Mouse (Mus musculus) gastrocnemius, adult 8-10 months (tissue): ENCODE data around the gene Hnrnpl. TPM values are rescaled to one million over a fixed set of nuclear protein-coding genes. Genes with fewer than 3 reads are reported as not detected.

Experiments
- DNase-seq, 2 experiments: peaks; one replicate each; pipeline ENCODE4 v3.0.0; 2022; ENCODE audit warnings: low spot score in 2 of 2
- total RNA-seq, 4 experiments: library from RNA; stranded (reverse); gene quantifications; 2 replicates each; pipeline ENCODE4 v1.2.4; 2022

The Hnrnpl gene
- total RNA-seq, 4 experiments from 2014 or later: 105 to 116 (median 109) TPM

- no peak for DNase-seq
Observed at GRCm38 (mm10) chr7:28829821-28830220, 21.5 kb downstream of the Hnrnpl start.

GRCm38 (mm10) chr7:28830981-28831380, 22.6 kb downstream of the Hnrnpl start:
- no peak for DNase-seq

DNA sequence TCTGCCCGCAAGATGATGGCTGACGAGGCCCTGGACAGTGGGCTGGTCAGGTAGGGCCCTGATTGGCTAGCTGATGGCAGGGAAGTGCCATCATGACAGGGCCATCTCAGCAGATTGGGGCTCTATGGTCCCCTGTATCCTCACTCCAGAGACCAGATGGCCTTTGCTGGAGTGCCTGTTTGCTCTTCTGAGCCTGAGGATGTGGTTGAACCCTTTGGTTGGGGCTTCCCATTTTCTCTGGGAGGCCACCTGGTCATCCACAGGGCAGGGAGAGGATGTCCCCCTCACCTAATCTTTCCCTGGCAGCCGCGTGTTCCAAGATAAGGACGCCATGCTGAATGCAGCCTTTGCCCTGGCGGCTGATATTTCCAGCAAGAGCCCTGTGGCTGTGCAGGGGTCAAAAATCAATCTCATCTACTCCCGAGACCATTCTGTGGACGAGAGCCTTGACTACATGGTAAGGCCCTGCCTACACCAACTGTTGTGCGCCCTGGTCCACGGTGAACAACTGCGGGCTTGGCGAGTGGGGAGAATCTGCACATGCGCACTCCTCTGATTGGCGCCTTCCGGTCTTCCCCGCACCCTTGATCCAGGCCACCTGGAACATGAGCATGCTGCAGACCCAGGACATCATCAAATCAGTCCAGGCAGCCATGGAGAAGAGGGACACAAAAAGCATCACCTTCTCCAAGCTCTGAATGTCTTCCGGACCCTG, 23.2 kb downstream of the Hnrnpl start:
- no peak for DNase-seq

GRCm38 (mm10) chr7:28832137-28832536, 23.8 kb downstream of the Hnrnpl start:
- DNase-seq: no peak

DNA sequence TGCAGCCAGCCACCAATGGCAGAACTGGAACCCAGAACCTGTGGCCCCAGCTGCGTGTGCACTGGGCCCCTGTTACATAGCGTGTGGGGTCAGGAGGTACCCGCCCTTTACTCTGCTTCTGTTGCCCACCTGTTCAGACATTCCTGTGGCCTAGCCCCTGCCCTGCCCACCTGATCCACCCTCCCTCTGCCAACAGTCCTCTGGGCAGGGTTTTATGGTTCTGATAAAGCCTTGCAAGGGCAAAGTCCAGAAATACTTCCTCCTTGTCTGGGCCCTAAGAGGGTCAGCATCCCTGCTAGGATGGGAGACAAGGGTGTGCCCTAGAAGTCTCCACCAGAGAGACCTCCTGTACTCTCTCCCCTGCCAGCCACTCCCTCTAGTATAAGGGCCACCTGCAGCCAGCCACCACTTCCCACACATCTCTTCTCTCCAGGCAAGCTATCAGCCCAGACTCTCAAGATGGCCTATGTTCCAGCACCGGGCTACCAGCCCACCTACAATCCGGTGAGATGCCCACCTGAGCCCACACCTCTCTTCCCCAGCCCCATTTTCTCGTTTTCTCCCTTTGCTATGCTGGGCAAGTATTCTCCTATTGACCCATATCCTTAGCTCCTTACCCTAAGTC, 25.5 kb downstream of the Hnrnpl start, which contains the start of gene Lgals4:
Gene Lgals4 (plus strand): TSS at position 132 of the 625 bp plus-strand sequence.
- DNase-seq: no peak

- no peak for DNase-seq
Observed at GRCm38 (mm10) chr7:28836936-28837335, 28.6 kb downstream of the Hnrnpl start.

DNA sequence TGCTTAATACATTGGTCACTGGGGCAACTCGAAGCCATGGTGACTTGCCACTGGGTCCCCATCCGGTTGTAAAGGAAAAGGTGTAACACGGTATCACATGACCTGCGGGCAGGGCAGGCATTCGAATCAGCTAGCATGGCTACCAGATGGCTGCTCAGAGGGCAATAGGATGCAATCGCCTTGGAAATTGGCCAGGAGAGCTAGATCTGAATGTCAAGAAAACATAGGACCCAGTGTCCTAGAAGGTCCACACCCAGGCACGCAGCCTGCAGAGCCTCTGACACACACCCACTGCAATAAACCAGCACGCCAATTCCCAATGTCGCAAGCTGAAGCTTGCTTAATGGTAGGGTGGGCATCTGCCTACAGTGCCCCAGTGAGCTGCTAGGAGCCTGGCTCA, 30.0 kb downstream of the Hnrnpl start:
- DNase-seq: no peak

- DNase-seq: no peak
Observed at GRCm38 (mm10) chr7:28847273-28847672, 38.9 kb downstream of the Hnrnpl start.

DNA sequence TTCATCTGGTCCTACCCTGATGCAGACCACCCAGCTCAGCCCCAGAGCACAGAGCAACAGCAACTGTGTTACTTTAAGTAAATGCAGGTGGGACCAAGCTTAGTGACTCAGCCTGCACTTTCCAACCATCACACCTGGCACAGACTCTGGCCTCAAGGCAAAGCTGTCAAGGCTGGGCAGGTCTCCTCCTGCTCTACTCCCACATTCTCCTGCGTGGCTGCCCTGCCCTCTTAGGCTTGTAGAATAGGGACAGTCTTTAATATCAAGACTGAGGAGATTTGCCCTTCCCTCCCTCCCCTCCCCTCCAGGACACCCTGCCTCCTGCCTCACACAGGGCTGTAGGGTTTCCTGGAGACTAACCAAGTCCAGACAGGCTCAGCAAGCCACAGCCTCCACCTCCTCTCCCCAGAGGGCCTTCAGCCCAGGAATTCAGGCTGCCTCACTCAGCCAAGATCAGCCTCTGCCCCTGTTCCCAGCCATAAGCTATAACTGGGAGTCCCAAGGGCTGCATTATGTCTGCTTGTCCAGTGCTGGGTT, 41.4 kb downstream of the Hnrnpl start:
- DNase-seq: no peak

GRCm38 (mm10) chr7:28850642-28851041, 42.3 kb downstream of the Hnrnpl start:
- no peak for DNase-seq

GRCm38 (mm10) chr7:28859953-28860352, 51.6 kb downstream of the Hnrnpl start:
- no peak for DNase-seq

DNA sequence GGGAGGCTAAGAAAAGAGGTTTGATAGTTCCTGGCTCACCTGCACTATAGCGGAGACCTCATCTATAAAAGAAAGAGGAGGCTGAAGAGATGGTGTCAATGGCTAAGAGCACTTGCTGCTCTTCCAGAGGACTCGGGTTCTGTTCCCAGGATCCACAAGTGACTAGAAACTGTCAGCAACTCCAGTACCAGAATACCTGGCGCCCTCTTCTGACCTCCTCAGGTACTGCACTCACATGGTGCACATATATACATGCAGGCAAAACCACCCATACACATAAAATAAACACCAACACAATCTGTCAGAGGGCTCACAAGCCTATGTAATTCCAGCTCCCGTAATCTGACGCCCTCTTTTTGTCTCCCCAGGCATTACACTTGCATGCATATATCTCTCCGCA, 52.6 kb downstream of the Hnrnpl start:
- no peak for DNase-seq

DNA sequence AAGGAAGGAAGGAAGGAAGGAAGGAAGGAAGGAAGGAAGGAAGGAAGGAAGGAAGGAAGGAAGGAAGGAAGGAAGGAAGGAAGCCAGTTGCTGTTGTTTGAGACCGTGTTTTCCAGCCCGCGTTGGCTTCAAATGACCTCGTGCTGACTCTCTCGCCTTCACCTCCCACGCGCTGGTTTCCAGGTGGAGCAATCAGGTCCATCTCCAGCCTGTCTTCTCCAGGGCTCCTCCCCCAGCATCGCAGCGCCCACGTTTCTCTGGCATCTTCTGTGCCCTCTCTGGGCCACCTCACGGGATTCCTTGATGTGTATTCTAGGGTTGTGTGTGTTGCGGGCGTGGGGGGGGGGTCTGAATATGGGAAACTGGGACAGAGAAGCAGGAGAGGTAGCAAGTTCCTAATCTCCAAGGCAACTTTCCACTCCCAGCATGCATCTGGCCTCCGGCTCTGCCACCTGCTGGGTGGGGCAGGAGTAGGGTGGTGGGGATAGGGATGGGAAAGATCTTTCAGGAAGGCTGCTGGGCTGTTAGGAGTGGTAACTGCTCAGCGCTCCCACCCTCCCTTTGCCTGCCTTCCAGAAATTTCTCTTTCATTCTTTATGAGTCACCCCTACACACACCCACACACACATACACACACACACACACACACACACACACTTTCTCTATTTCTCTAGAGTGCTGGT, 54.6 kb downstream of the Hnrnpl start:
- no peak for DNase-seq

DNA sequence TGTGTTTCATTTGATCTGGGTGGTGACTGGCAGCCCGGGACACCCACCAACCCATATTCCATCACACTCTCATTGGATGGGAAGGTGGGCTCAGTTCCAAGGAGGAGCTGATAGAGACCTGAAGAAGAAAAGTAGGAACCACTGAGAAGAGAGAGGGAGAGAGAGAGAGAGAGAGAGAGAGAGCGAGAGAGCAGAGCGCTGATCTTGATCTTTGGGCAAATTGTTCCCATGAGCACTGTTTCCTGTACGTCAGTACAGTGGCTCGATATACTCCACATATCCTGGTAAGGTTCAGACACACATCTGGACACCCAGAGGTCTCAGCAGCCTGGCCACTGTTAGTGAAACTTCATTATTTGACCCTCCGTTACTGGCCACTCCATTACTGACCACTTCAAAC, 55.2 kb downstream of the Hnrnpl start, which contains the start of gene Lgals7:
Gene Lgals7 (plus strand): TSS at position 314 of the 400 bp plus-strand sequence.
- DNase-seq: no peak

GRCm38 (mm10) chr7:28864288-28864750, 56.0 kb downstream of the Hnrnpl start:
- DNase-seq: no peak

- DNase-seq: peak; percentile 60 to 64
Observed at GRCm38 (mm10) chr7:28865481-28866300, 57.4 kb downstream of the Hnrnpl start.

GRCm38 (mm10) chr7:28866769-28867507, 58.6 kb downstream of the Hnrnpl start:
- no peak for DNase-seq

- peak; percentile 60 to 62 for DNase-seq
Observed at GRCm38 (mm10) chr7:28867508-28868340, 59.4 kb downstream of the Hnrnpl start.

GRCm38 (mm10) chr7:28870901-28871664, 62.7 kb downstream of the Hnrnpl start:
- DNase-seq: no peak
